In the genomic region with DNA sequence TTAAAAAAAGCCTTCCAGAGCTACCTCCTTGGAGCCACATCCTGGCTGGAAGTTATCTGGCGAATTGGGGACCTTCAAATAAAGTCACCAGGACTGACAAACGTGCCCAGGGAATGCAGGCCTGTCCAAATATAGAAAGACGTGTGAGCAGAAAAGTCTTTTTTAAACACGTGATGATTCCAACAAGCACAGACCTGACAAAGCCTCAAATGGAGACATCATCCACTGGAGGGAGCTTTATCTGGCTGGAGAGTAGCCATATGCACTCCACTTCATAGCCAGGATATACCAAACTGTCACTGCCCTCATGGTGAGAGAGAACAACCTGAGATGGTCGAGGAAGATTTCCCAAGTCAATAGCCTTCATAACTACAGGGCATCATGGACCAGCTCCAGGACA, we compare ENCODE assay signal across 11 mouse cellular contexts. TPM values are rescaled to one million over a fixed set of nuclear protein-coding genes. Genes with fewer than 3 reads are reported as not detected.
A peak's percentile ranks its signal among the peaks of the same experiment; 100 is the strongest.
DNase-seq lines count a peak whose midpoint lies in the region; ATAC-seq and TF ChIP-seq lines count a peak whose summit lies in the region.
"Had no signal": no experiment of that assay in that cellular context is flagged by ENCODE, and none has a peak within 500 bp of the region (broad histone marks: within the 10 kb centered on the region; RNA-seq: fewer than 3 reads in every experiment).

No protein-coding gene starts in this region.

- H3K36me3 ChIP-seq in intestine, embryonic 16.5 days (ENCODE audit: control insufficient read depth, insufficient read depth, low read length) = no peaks in the 10 kb centered on the region
- no peaks in the 10 kb centered on the region for H3K36me3 ChIP-seq in intestine, embryonic 15.5 days

- no peak overlapping the region for H3K9ac ChIP-seq in intestine, embryonic 16.5 days (ENCODE audit: low read depth, low read length)
- H3K9ac ChIP-seq in intestine, embryonic 15.5 days = no peak overlapping the region
- H3K9ac ChIP-seq: lung, embryonic 14.5 days had no signal

- H3K27ac ChIP-seq in intestine, embryonic 16.5 days (ENCODE audit: low read length) = 0 out of 2 replicates have a peak overlapping the region, but pooled peaks have one; percentile 23
- no peak overlapping the region for H3K27ac ChIP-seq in intestine, embryonic 15.5 days
- no peak overlapping the region for H3K27ac ChIP-seq in left cerebral cortex, adult 2 months

- 68% methylated on average over 5 of the region's 5 CpGs for WGBS in intestine, embryonic 16.5 days
- 62% methylated on average over 5 of the region's 5 CpGs for WGBS in intestine, embryonic 15.5 days

- ATAC-seq in intestine, embryonic 16.5 days = no peak
- ATAC-seq in intestine, embryonic 15.5 days = no peak

- DNase-seq in NIH3T3 (ENCODE audit: low read depth) = peak; percentile 15
- DNase-seq in heart, adult 8-10 months (ENCODE audit: low spot score) = peak; percentile 47
- DNase-seq in heart, postnatal 10 days = peak; percentile 76 to 80
- no peak for DNase-seq in adipocyte (ENCODE audit: low spot score)
- DNase-seq in left cerebral cortex, adult 2 months (ENCODE audit: extremely low spot score in 1 of 2, low spot score in 2 of 2) = no peak
- DNase-seq: adrenal gland, postnatal 36 days; cerebellum, adult 11 months; lung, embryonic 14.5 days; thymus, adult 2 months had no signal

- no peaks in the 10 kb centered on the region for H3K27me3 ChIP-seq in intestine, embryonic 16.5 days (replicated peaks; ENCODE audit: control insufficient read depth, insufficient read depth, low read length)
- no peaks in the 10 kb centered on the region for H3K27me3 ChIP-seq in intestine, embryonic 15.5 days (replicated peaks)

- intact Hi-C loops in heart, postnatal 10 days (cut with DNase I) = no loop called here
- intact Hi-C loops in left cerebral cortex, adult 2 months (cut with DNase I) = no loop called here

- H3K9me3 ChIP-seq in intestine, embryonic 16.5 days (ENCODE audit: control insufficient read depth, low read length) = no peaks in the 10 kb centered on the region
- H3K9me3 ChIP-seq in intestine, embryonic 15.5 days = no peaks in the 10 kb centered on the region

- H3K4me2 ChIP-seq in intestine, embryonic 16.5 days (ENCODE audit: low read depth, low read length) = no peak overlapping the region
- no peak overlapping the region for H3K4me2 ChIP-seq in intestine, embryonic 15.5 days (replicated peaks)
- H3K4me2 ChIP-seq: lung, embryonic 14.5 days had no signal

- H3K4me3 ChIP-seq in intestine, embryonic 16.5 days (ENCODE audit: low read length) = no peak overlapping the region
- H3K4me3 ChIP-seq in intestine, embryonic 15.5 days (replicated peaks) = no peak overlapping the region
- H3K4me3 ChIP-seq in left cerebral cortex, adult 2 months = no peak overlapping the region

- peaks cover 36% of the 10 kb centered on the region for H3K4me1 ChIP-seq in intestine, embryonic 16.5 days (ENCODE audit: control insufficient read depth, insufficient read depth, low read length)
- H3K4me1 ChIP-seq in intestine, embryonic 15.5 days (replicated peaks) = peaks cover 37% of the 10 kb centered on the region

- no peak; the same call in 1 of the 2 replicates for TF ChIP-seq CTCF in left cerebral cortex, adult 2 months (IDR thresholded peaks at IDR 0.05)

RNA-seq across cellular contexts. Expression of a gene that starts 13.5 kb away (rescaled TPM):
- 24.8 and 30.4 TPM in 2 replicates for polyA plus RNA-seq in intestine, embryonic 16.5 days (2015; fragmentation: Nextera tagmentation; extraction: Ambion mirVana)
- 20.4 and 22.1 TPM in 2 replicates for polyA plus RNA-seq in intestine, embryonic 15.5 days (2015; fragmentation: Nextera tagmentation; extraction: Ambion mirVana)
- total RNA-seq in heart, adult 8-10 months (2022) = 1,000 to 10,000 TPM in 1 of 4 experiments, 100 to 1,000 TPM in 3; 923 to 1,131 (median 957) TPM
- 100 to 1,000 TPM; 568 to 689 TPM for total RNA-seq in heart, postnatal 10 days (2021)
- 10 to 100 TPM; 44.0 to 50.0 TPM for total RNA-seq in left cerebral cortex, adult 2 months (2021)

Comparison
In these comparisons a context has a peak if more than half of its experiments do, and no peak if none do; other contexts are left out.
1. DNase-seq: peak in NIH3T3 (single experiment), heart, adult 8-10 months (single experiment) and heart, postnatal 10 days (2 of 2); none in adipocyte (single experiment) and left cerebral cortex, adult 2 months (0 of 2).
2. RNA of a gene that starts 13.5 kb away (total RNA-seq): 923 to 1,131 TPM in heart, adult 8-10 months and 568 to 689 TPM in heart, postnatal 10 days; 44.0 to 50.0 TPM in left cerebral cortex, adult 2 months; every median in the first group is over 10 times any median in the second.